Mouse (Mus musculus) intestine, embryonic 15.5 days (tissue): Measurements from ENCODE around the gene Dlx1. TPM values are rescaled to one million over a fixed set of nuclear protein-coding genes. Genes with fewer than 3 reads are reported as not detected.
A peak's percentile ranks its signal among the peaks of the same experiment; 100 is the strongest.

Source experiments
- ATAC-seq: fragments of 200-750 bp; cut with Nextera tagmentation; 2 replicates; pipeline ENCODE4 v1.8.0; 2017; ENCODE audit warnings: moderate TSS enrichment, moderate library complexity
- H3K27ac ChIP-seq: fragments of 300-500 bp; sonication (generic); 2 replicates; pipeline ENCODE4 v1.5.1; 2015; ENCODE audit warnings: mild to moderate bottlenecking, inconsistent platforms
- H3K27me3 ChIP-seq: fragments of 300-500 bp; sonication (generic); replicated peaks from 2 replicates; pipeline ENCODE4 v1.6.1; 2015; ENCODE audit warnings: inconsistent platforms
- H3K36me3 ChIP-seq: fragments of 300-500 bp; sonication (generic); 2 replicates; pipeline ENCODE4 v1.6.1; 2015; ENCODE audit warnings: inconsistent platforms
- H3K4me1 ChIP-seq: fragments of 300-500 bp; sonication (generic); replicated peaks from 2 replicates; pipeline ENCODE4 v1.6.1; 2015; ENCODE audit warnings: inconsistent platforms
- H3K4me2 ChIP-seq: fragments of 300-500 bp; sonication (generic); replicated peaks from 2 replicates; pipeline ENCODE4 v1.6.1; 2015; ENCODE audit warnings: mild to moderate bottlenecking, inconsistent platforms
- H3K4me3 ChIP-seq: fragments of 300-500 bp; sonication (generic); replicated peaks from 2 replicates; pipeline ENCODE4 v1.5.1; 2015; ENCODE audit warnings: inconsistent platforms
- H3K9ac ChIP-seq: fragments of 300-500 bp; sonication (generic); 2 replicates; pipeline ENCODE4 v1.6.1; 2015; ENCODE audit warnings: inconsistent platforms
- H3K9me3 ChIP-seq: fragments of 300-500 bp; sonication (generic); 2 replicates; pipeline ENCODE4 v1.6.1; 2016; ENCODE audit warnings: inconsistent platforms
- WGBS: fragments of 180-500 bp; shearing (Covaris S2); methylation state at CpG from one replicate; pipeline ENCODE4 v1.1.7; 2015; 5-methylcytosine and 5-hydroxymethylcytosine counted together
- polyA plus RNA-seq: library from polyadenylated mRNA; unstranded; fragments of >200 nt; fragmentation: Nextera tagmentation; extraction: Ambion mirVana; gene quantifications from 2 replicates; pipeline ENCODE4 v1.2.1, GENCODE M21; 2015

Dlx1 gene
- polyA plus RNA-seq, result 7.1 and 7.8 TPM in 2 replicates

GRCm38 (mm10) chr2:71528014-71528713, at the start of gene Dlx1:
Dlx1 (plus strand) TSS chr2:71528113.
- peaks cover 91% of the 10 kb centered on the region for H3K27me3 ChIP-seq
- H3K4me1 ChIP-seq, result peaks cover 17% of the 10 kb centered on the region
- H3K36me3 ChIP-seq, result no peaks in the 10 kb centered on the region
- peak within 1 kb of the TSS; percentile 14; the same call in 1 of the 2 replicates for H3K27ac ChIP-seq
- H3K9me3 ChIP-seq, result no peaks in the 10 kb centered on the region
- no peak for ATAC-seq
- WGBS, result 1% methylated on average over 26 of the region's 26 CpGs
- peak within 1 kb of the TSS; percentile 50 for H3K4me3 ChIP-seq
- peak within 1 kb of the TSS; percentile 91 for H3K4me2 ChIP-seq
- 0 out of 2 replicates have a peak within 1 kb of the TSS, but pooled peaks have one; percentile 26 for H3K9ac ChIP-seq

GRCm38 (mm10) chr2:71479917-71480316, 48.0 kb upstream of the Dlx1 start:
- Histone ChIP-seq H3K4me2 (no peak overlapping the region), H3K4me3 (no peak overlapping the region), H3K27ac (no peak overlapping the region), H3K9ac (no peak overlapping the region), H3K36me3 (no peaks in the 10 kb centered on the region), H3K27me3 (no peaks in the 10 kb centered on the region), H3K4me1 (no peaks in the 10 kb centered on the region), H3K9me3 (no peaks in the 10 kb centered on the region)
- ATAC-seq, result no peak
- 41% methylated on average over 7 of the region's 7 CpGs for WGBS

- Histone ChIP-seq H3K4me2 (no peak overlapping the region), H3K4me1 (no peaks in the 10 kb centered on the region), H3K27me3 (no peaks in the 10 kb centered on the region), H3K4me3 (no peak overlapping the region), H3K27ac (no peak overlapping the region), H3K9me3 (no peaks in the 10 kb centered on the region), H3K36me3 (no peaks in the 10 kb centered on the region), H3K9ac (no peak overlapping the region)
- no peak for ATAC-seq
- 82% methylated on average over 6 of the region's 6 CpGs for WGBS
These were observed 46.1 kb upstream of the Dlx1 start for GRCm38 (mm10) chr2:71481825-71482224.

- Histone ChIP-seq H3K4me1 (no peaks in the 10 kb centered on the region), H3K9me3 (no peaks in the 10 kb centered on the region), H3K27ac (no peak overlapping the region), H3K9ac (no peak overlapping the region), H3K4me3 (no peak overlapping the region), H3K36me3 (no peaks in the 10 kb centered on the region), H3K4me2 (no peak overlapping the region), H3K27me3 (no peaks in the 10 kb centered on the region)
- no peak for ATAC-seq
- 70% methylated on average over 10 of the region's 10 CpGs for WGBS
These were observed 44.7 kb upstream of the Dlx1 start for GRCm38 (mm10) chr2:71483046-71483716.

GRCm38 (mm10) chr2:71483717-71484066, 44.2 kb upstream of the Dlx1 start:
- Histone ChIP-seq H3K4me1 (no peaks in the 10 kb centered on the region), H3K9ac (no peak overlapping the region), H3K4me2 (no peak overlapping the region), H3K36me3 (no peaks in the 10 kb centered on the region), H3K9me3 (no peaks in the 10 kb centered on the region), H3K4me3 (no peak overlapping the region), H3K27ac (no peak overlapping the region), H3K27me3 (no peaks in the 10 kb centered on the region)
- ATAC-seq, result no peak
- 64% methylated on average over 5 of the region's 5 CpGs for WGBS

- ATAC-seq, result no peak
- Histone ChIP-seq H3K9me3 (no peaks in the 10 kb centered on the region), H3K36me3 (no peaks in the 10 kb centered on the region), H3K4me2 (no peak overlapping the region), H3K27ac (no peak overlapping the region), H3K9ac (no peak overlapping the region), H3K4me1 (no peaks in the 10 kb centered on the region), H3K4me3 (no peak overlapping the region), H3K27me3 (no peaks in the 10 kb centered on the region)
These were observed 36.6 kb upstream of the Dlx1 start for GRCm38 (mm10) chr2:71491295-71491694.

- Histone ChIP-seq H3K9ac (no peak overlapping the region), H3K4me3 (no peak overlapping the region), H3K36me3 (no peaks in the 10 kb centered on the region), H3K27ac (no peak overlapping the region), H3K27me3 (no peaks in the 10 kb centered on the region), H3K4me2 (no peak overlapping the region), H3K4me1 (no peaks in the 10 kb centered on the region), H3K9me3 (no peaks in the 10 kb centered on the region)
- 70% methylated on average over 12 of the region's 12 CpGs for WGBS
- no peak for ATAC-seq
These were observed 34.7 kb upstream of the Dlx1 start for GRCm38 (mm10) chr2:71493161-71493683.

GRCm38 (mm10) chr2:71494503-71494902, 33.4 kb upstream of the Dlx1 start:
- no peaks in the 10 kb centered on the region for H3K4me1 ChIP-seq
- WGBS, result 67% methylated on average over 10 of the region's 10 CpGs
- no peak overlapping the region for H3K9ac ChIP-seq
- ATAC-seq, result no peak
- no peak overlapping the region for H3K4me3 ChIP-seq
- H3K27me3 ChIP-seq, result no peaks in the 10 kb centered on the region
- H3K27ac ChIP-seq, result no peak overlapping the region
- no peaks in the 10 kb centered on the region for H3K36me3 ChIP-seq
- H3K9me3 ChIP-seq, result no peaks in the 10 kb centered on the region
- no peak overlapping the region for H3K4me2 ChIP-seq

- H3K9ac ChIP-seq, result no peak overlapping the region
- no peak overlapping the region for H3K4me3 ChIP-seq
- no peak for ATAC-seq
- H3K27ac ChIP-seq, result no peak overlapping the region
- no peaks in the 10 kb centered on the region for H3K36me3 ChIP-seq
- H3K4me1 ChIP-seq, result no peaks in the 10 kb centered on the region
- no peaks in the 10 kb centered on the region for H3K9me3 ChIP-seq
- 24% methylated on average over 4 of the region's 4 CpGs for whole genome bisulfite sequencing
- no peaks in the 10 kb centered on the region for H3K27me3 ChIP-seq
- no peak overlapping the region for H3K4me2 ChIP-seq
These were observed 32.9 kb upstream of the Dlx1 start for GRCm38 (mm10) chr2:71494971-71495370.

GRCm38 (mm10) chr2:71497175-71497574, 30.7 kb upstream of the Dlx1 start:
- no peak overlapping the region for H3K9ac ChIP-seq
- H3K4me2 ChIP-seq, result no peak overlapping the region
- H3K36me3 ChIP-seq, result no peaks in the 10 kb centered on the region
- WGBS, result 47% methylated on average over 5 of the region's 5 CpGs
- no peaks in the 10 kb centered on the region for H3K27me3 ChIP-seq
- H3K4me1 ChIP-seq, result no peaks in the 10 kb centered on the region
- no peak overlapping the region for H3K27ac ChIP-seq
- no peak for ATAC-seq
- H3K4me3 ChIP-seq, result no peak overlapping the region
- H3K9me3 ChIP-seq, result no peaks in the 10 kb centered on the region

GRCm38 (mm10) chr2:71499276-71500230, 28.4 kb upstream of the Dlx1 start:
- Histone ChIP-seq H3K4me1 (no peaks in the 10 kb centered on the region), H3K27ac (no peak overlapping the region), H3K36me3 (no peaks in the 10 kb centered on the region), H3K4me2 (no peak overlapping the region), H3K9me3 (no peaks in the 10 kb centered on the region), H3K4me3 (no peak overlapping the region), H3K27me3 (no peaks in the 10 kb centered on the region), H3K9ac (no peak overlapping the region)
- ATAC-seq, result no peak
- 69% methylated on average over 16 of the region's 16 CpGs for WGBS

GRCm38 (mm10) chr2:71504852-71505251, 23.1 kb upstream of the Dlx1 start:
- no peak overlapping the region for H3K27ac ChIP-seq
- 56% methylated on average over 9 of the region's 9 CpGs for WGBS

More at GRCm38 (mm10) chr2:71504852-71505251, 23.1 kb upstream of the Dlx1 start:
- Histone ChIP-seq H3K4me1 (no peaks in the 10 kb centered on the region), H3K36me3 (no peaks in the 10 kb centered on the region), H3K4me3 (no peak overlapping the region), H3K27me3 (no peaks in the 10 kb centered on the region), H3K9ac (no peak overlapping the region), H3K4me2 (no peak overlapping the region), H3K9me3 (no peaks in the 10 kb centered on the region)
- ATAC-seq, result no peak
